Mouse (Mus musculus): ENCODE results near the gene Knstrn. TPM values are rescaled to one million over a fixed set of nuclear protein-coding genes. Genes with fewer than 3 reads are reported as not detected.

The Knstrn gene
- polyA plus RNA-seq, 1 experiment, result 133 TPM

- Histone ChIP-seq H3K27ac (ENCODE audit: control insufficient read depth, insufficient read depth, low read depth, low read length, poor library complexity) (no peak overlapping the region), H3K4me1 (ENCODE audit: control insufficient read depth, insufficient read depth, low read length) (no peaks in the 10 kb centered on the region; the same call in 1 of the 2 replicates), H3K4me3 (replicated peaks; ENCODE audit: control insufficient read depth, low read depth, low read length) (no peak overlapping the region)
- 78% methylated on average over 4 of the region's 4 CpGs for WGBS
- TF ChIP-seq POLR2A (IDR thresholded peaks at IDR 0.05; ENCODE audit: borderline replicate concordance, control insufficient read depth, low read depth, low read length), result no peak
- no peak for TF ChIP-seq CTCF (IDR thresholded peaks at IDR 0.05; ENCODE audit: control insufficient read depth, insufficient read depth, low read length)
These were observed 11.2 kb upstream of the Knstrn start for GRCm38 (mm10) chr2:118802542-118803118.

GRCm38 (mm10) chr2:118804474-118804873, 9.3 kb upstream of the Knstrn start:
- TF ChIP-seq POLR2A (IDR thresholded peaks at IDR 0.05; ENCODE audit: borderline replicate concordance, control insufficient read depth, low read depth, low read length) (no peak), CTCF (IDR thresholded peaks at IDR 0.05; ENCODE audit: control insufficient read depth, insufficient read depth, low read length) (no peak)
- Histone ChIP-seq H3K4me3 (replicated peaks; ENCODE audit: control insufficient read depth, low read depth, low read length) (no peak overlapping the region), H3K4me1 (ENCODE audit: control insufficient read depth, insufficient read depth, low read length) (no peaks in the 10 kb centered on the region; the same call in 1 of the 2 replicates), H3K27ac (ENCODE audit: control insufficient read depth, insufficient read depth, low read depth, low read length, poor library complexity) (no peak overlapping the region)
- WGBS, result 13% methylated on average over 2 of the region's 2 CpGs

- no peaks in the 10 kb centered on the region; the same call in 1 of the 2 replicates for H3K4me1 ChIP-seq (ENCODE audit: control insufficient read depth, insufficient read depth, low read length)
- TF ChIP-seq CTCF (IDR thresholded peaks at IDR 0.05; ENCODE audit: control insufficient read depth, insufficient read depth, low read length) (no peak), POLR2A (IDR thresholded peaks at IDR 0.05; ENCODE audit: borderline replicate concordance, control insufficient read depth, low read depth, low read length) (no peak)
- 33% methylated on average over 3 of the region's 3 CpGs for WGBS
- H3K4me3 ChIP-seq (replicated peaks; ENCODE audit: control insufficient read depth, low read depth, low read length), result no peak overlapping the region
- no peak overlapping the region for H3K27ac ChIP-seq (ENCODE audit: control insufficient read depth, insufficient read depth, low read depth, low read length, poor library complexity)
These were observed 8.7 kb upstream of the Knstrn start for GRCm38 (mm10) chr2:118805137-118805536.

GRCm38 (mm10) chr2:118805756-118806155, 8.0 kb upstream of the Knstrn start:
- Histone ChIP-seq H3K4me1 (ENCODE audit: control insufficient read depth, insufficient read depth, low read length) (no peaks in the 10 kb centered on the region; the same call in 1 of the 2 replicates), H3K4me3 (replicated peaks; ENCODE audit: control insufficient read depth, low read depth, low read length) (no peak overlapping the region), H3K27ac (ENCODE audit: control insufficient read depth, insufficient read depth, low read depth, low read length, poor library complexity) (no peak overlapping the region)
- WGBS, result 54% methylated on average over 3 of the region's 3 CpGs
- TF ChIP-seq POLR2A (IDR thresholded peaks at IDR 0.05; ENCODE audit: borderline replicate concordance, control insufficient read depth, low read depth, low read length) (no peak), CTCF (IDR thresholded peaks at IDR 0.05; ENCODE audit: control insufficient read depth, insufficient read depth, low read length) (no peak)

- Histone ChIP-seq H3K4me1 (ENCODE audit: control insufficient read depth, insufficient read depth, low read length) (no peaks in the 10 kb centered on the region; the same call in 1 of the 2 replicates), H3K27ac (ENCODE audit: control insufficient read depth, insufficient read depth, low read depth, low read length, poor library complexity) (no peak overlapping the region), H3K4me3 (replicated peaks; ENCODE audit: control insufficient read depth, low read depth, low read length) (no peak overlapping the region)
- TF ChIP-seq POLR2A (IDR thresholded peaks at IDR 0.05; ENCODE audit: borderline replicate concordance, control insufficient read depth, low read depth, low read length), result no peak
- TF ChIP-seq CTCF (IDR thresholded peaks at IDR 0.05; ENCODE audit: control insufficient read depth, insufficient read depth, low read length), result no peak
- WGBS, result 69% methylated on average over 4 of the region's 4 CpGs
These were observed 6.9 kb upstream of the Knstrn start for GRCm38 (mm10) chr2:118806860-118807259.

GRCm38 (mm10) chr2:118810861-118811260, 2.9 kb upstream of the Knstrn start:
- Histone ChIP-seq H3K4me1 (ENCODE audit: control insufficient read depth, insufficient read depth, low read length) (peaks cover 2% of the 10 kb centered on the region; the same call in 1 of the 2 replicates), H3K4me3 (replicated peaks; ENCODE audit: control insufficient read depth, low read depth, low read length) (no peak overlapping the region), H3K27ac (ENCODE audit: control insufficient read depth, insufficient read depth, low read depth, low read length, poor library complexity) (no peak overlapping the region)
- TF ChIP-seq POLR2A (IDR thresholded peaks at IDR 0.05; ENCODE audit: borderline replicate concordance, control insufficient read depth, low read depth, low read length), result no peak
- TF ChIP-seq CTCF (IDR thresholded peaks at IDR 0.05; ENCODE audit: control insufficient read depth, insufficient read depth, low read length), result no peak
- WGBS, result 80% methylated on average over 2 of the region's 2 CpGs

DNA sequence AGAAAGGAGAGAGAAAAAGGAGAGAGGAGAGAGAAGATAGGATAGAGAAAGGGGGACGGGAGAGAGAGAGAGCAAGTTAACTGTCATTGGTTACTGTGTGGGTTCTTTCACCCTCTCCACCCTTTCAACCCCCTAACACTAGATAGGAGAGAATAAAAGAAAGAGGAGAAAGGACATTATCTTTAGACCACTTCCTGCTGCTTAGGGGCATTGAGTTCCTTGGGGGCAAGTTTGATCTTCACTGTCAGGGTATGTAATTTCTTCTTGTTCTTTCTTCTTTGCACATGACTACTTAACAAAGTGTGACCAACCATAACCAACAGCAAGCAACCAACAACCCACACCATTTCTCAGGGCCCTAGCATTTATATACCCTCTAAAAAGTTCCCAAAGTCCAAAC, 1.1 kb upstream of the Knstrn start:
- H3K4me1 ChIP-seq (ENCODE audit: control insufficient read depth, insufficient read depth, low read length), result peaks cover 2% of the 10 kb centered on the region; the same call in 1 of the 2 replicates
- 57% methylated on average over 1 of the region's 1 CpGs for WGBS
- H3K4me3 ChIP-seq (replicated peaks; ENCODE audit: control insufficient read depth, low read depth, low read length), result no peak overlapping the region
- TF ChIP-seq POLR2A (IDR thresholded peaks at IDR 0.05; ENCODE audit: borderline replicate concordance, control insufficient read depth, low read depth, low read length), result no peak
- no peak for TF ChIP-seq CTCF (IDR thresholded peaks at IDR 0.05; ENCODE audit: control insufficient read depth, insufficient read depth, low read length)
- H3K27ac ChIP-seq (ENCODE audit: control insufficient read depth, insufficient read depth, low read depth, low read length, poor library complexity), result no peak overlapping the region

DNA sequence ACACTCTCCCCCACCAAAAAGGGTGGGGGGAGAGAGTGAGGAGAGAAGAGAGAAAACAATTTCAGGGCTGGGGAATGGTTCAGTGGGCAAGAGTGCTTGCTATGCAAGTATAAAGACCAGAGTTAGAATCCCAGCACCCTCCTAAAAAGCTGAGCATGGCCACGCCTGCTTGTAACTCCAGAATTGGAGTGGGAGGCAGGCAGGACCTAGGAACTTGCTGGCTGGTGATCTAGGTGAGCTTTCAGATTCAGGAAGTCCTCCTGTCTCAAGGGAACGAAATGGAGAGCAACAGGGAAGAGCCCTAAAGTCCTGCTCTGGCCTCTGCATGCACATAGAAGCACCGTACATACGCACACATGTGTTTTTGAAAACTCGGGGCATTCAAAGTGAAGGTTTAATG, 9.0 kb downstream of the Knstrn start:
- WGBS, result 86% methylated on average over 5 of the region's 5 CpGs
- Histone ChIP-seq H3K27ac (ENCODE audit: control insufficient read depth, insufficient read depth, low read depth, low read length, poor library complexity) (no peak overlapping the region), H3K4me1 (ENCODE audit: control insufficient read depth, insufficient read depth, low read length) (no peaks in the 10 kb centered on the region), H3K4me3 (replicated peaks; ENCODE audit: control insufficient read depth, low read depth, low read length) (no peak overlapping the region)
- TF ChIP-seq POLR2A (IDR thresholded peaks at IDR 0.05; ENCODE audit: borderline replicate concordance, control insufficient read depth, low read depth, low read length) (no peak), CTCF (IDR thresholded peaks at IDR 0.05; ENCODE audit: control insufficient read depth, insufficient read depth, low read length) (no peak)

GRCm38 (mm10) chr2:118824396-118824795, 10.6 kb downstream of the Knstrn start:
- 94% methylated on average over 4 of the region's 4 CpGs for WGBS
- Histone ChIP-seq H3K27ac (ENCODE audit: control insufficient read depth, insufficient read depth, low read depth, low read length, poor library complexity) (no peak overlapping the region), H3K4me3 (replicated peaks; ENCODE audit: control insufficient read depth, low read depth, low read length) (no peak overlapping the region), H3K4me1 (ENCODE audit: control insufficient read depth, insufficient read depth, low read length) (no peaks in the 10 kb centered on the region)
- TF ChIP-seq CTCF (IDR thresholded peaks at IDR 0.05; ENCODE audit: control insufficient read depth, insufficient read depth, low read length), result no peak
- TF ChIP-seq POLR2A (IDR thresholded peaks at IDR 0.05; ENCODE audit: borderline replicate concordance, control insufficient read depth, low read depth, low read length), result no peak
